Mouse (Mus musculus) forebrain, embryonic 13.5 days (tissue): ENCODE measurements at regions not wholly inside any gene's neighbourhood (a gene's known extent, or its start where the extent isn't known, plus 50 kb on each side); places are given as distances from the start of the nearest gene placed in this dataset.

Experiments
- ATAC-seq: fragments of 200-750 bp; cut with Nextera tagmentation; 2 replicates; pipeline ENCODE4 v1.8.0; 2017
- H3K27ac ChIP-seq: fragments of 300-500 bp; sonication (generic); 2 replicates; pipeline ENCODE4 v1.5.1; 2015; ENCODE audit warnings: inconsistent platforms, mild to moderate bottlenecking, moderate library complexity
- H3K27me3 ChIP-seq: fragments of 300-500 bp; sonication (generic); 2 replicates; pipeline ENCODE4 v1.6.1; 2015; ENCODE audit warnings: mild to moderate bottlenecking, inconsistent platforms
- H3K36me3 ChIP-seq: fragments of 300-500 bp; sonication (generic); 2 replicates; pipeline ENCODE4 v1.6.1; 2015; ENCODE audit warnings: mild to moderate bottlenecking, inconsistent platforms; ENCODE audit not compliant: poor library complexity, severe bottlenecking
- H3K4me1 ChIP-seq: fragments of 300-500 bp; sonication (generic); 2 replicates; pipeline ENCODE4 v1.6.1; 2015; ENCODE audit warnings: inconsistent platforms
- H3K4me2 ChIP-seq: fragments of 300-500 bp; sonication (generic); 2 replicates; pipeline ENCODE4 v1.6.1; 2015; ENCODE audit warnings: inconsistent platforms, mild to moderate bottlenecking, moderate library complexity
- H3K4me3 ChIP-seq: fragments of 300-500 bp; sonication (generic); 2 replicates; pipeline ENCODE4 v1.5.1; 2015; ENCODE audit warnings: mild to moderate bottlenecking, inconsistent platforms
- H3K9ac ChIP-seq: fragments of 300-500 bp; sonication (generic); 2 replicates; pipeline ENCODE4 v1.6.1; 2015; ENCODE audit warnings: mild to moderate bottlenecking, inconsistent platforms
- H3K9me3 ChIP-seq: fragments of 300-500 bp; sonication (generic); replicated peaks from 2 replicates; pipeline ENCODE4 v1.6.1; 2016; ENCODE audit warnings: inconsistent platforms
- WGBS: fragments of 180-500 bp; shearing (Covaris S2); methylation state at CpG from one replicate; pipeline ENCODE4 v1.1.7; 2015; 5-methylcytosine and 5-hydroxymethylcytosine counted together

DNA sequence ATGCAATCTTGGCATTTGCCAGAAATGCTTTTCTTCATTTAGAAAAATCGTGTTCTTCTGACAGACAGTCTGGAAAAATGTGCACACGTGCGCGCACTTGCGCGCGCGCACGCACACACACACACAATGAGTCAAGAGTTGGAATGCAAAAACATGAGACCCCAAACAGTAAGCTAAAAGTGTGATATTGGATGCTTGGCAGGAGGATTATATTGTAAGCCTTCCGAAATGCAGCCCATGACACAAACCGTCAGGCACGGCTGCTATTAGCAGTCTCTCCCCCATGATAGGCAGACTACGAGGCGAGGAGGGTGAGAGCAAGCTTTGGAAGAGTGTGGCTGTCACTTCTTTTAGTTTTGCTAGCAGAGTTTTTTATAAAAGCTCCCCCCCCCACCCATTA, 282.1 kb upstream of the Tbc1d5 start:
- peak overlapping the region; percentile 22; the same call in 1 of the 2 replicates for H3K9ac ChIP-seq
- no peak overlapping the region for H3K27ac ChIP-seq

GRCm38 (mm10) chr17:51459119-51459518, 280.0 kb upstream of the Tbc1d5 start:
- Histone ChIP-seq H3K27ac (no peak overlapping the region), H3K4me1 (peaks cover 14% of the 10 kb centered on the region), H3K36me3 (no peaks in the 10 kb centered on the region), H3K27me3 (no peaks in the 10 kb centered on the region), H3K9me3 (no peaks in the 10 kb centered on the region), H3K4me2 (no peak overlapping the region), H3K9ac (no peak overlapping the region), H3K4me3 (no peak overlapping the region)
- no peak for ATAC-seq
- 84% methylated on average over 1 of the region's 1 CpGs for WGBS

More for the DNA sequence above, 282.1 kb upstream of the Tbc1d5 start:
- ATAC-seq = peak; percentile 67
- Histone ChIP-seq H3K4me3 (peak overlapping the region; percentile 32), H3K36me3 (no peaks in the 10 kb centered on the region), H3K27me3 (no peaks in the 10 kb centered on the region), H3K4me1 (peaks cover 14% of the 10 kb centered on the region), H3K9me3 (no peaks in the 10 kb centered on the region), H3K4me2 (peak overlapping the region; percentile 60)
- WGBS = 24% methylated on average over 14 of the region's 14 CpGs

- Histone ChIP-seq H3K4me1 (no peaks in the 10 kb centered on the region), H3K9me3 (no peaks in the 10 kb centered on the region), H3K9ac (no peak overlapping the region), H3K27me3 (no peaks in the 10 kb centered on the region), H3K4me2 (no peak overlapping the region), H3K36me3 (no peaks in the 10 kb centered on the region), H3K4me3 (no peak overlapping the region), H3K27ac (no peak overlapping the region)
- no peak for ATAC-seq
- WGBS = 89% methylated on average over 6 of the region's 6 CpGs
Measured at GRCm38 (mm10) chr17:51415746-51416145, 236.6 kb upstream of the Tbc1d5 start.

- WGBS = 85% methylated on average over 4 of the region's 4 CpGs
- no peaks in the 10 kb centered on the region for H3K4me1 ChIP-seq
- ATAC-seq = no peak
- H3K4me3 ChIP-seq = no peak overlapping the region
- H3K4me2 ChIP-seq = no peak overlapping the region
- H3K36me3 ChIP-seq = no peaks in the 10 kb centered on the region
- no peak overlapping the region for H3K27ac ChIP-seq
- H3K9me3 ChIP-seq = no peaks in the 10 kb centered on the region
- H3K27me3 ChIP-seq = no peaks in the 10 kb centered on the region
- H3K9ac ChIP-seq = no peak overlapping the region
Measured at GRCm38 (mm10) chr17:51414304-51414703, 235.2 kb upstream of the Tbc1d5 start.

GRCm38 (mm10) chr17:51413741-51414140, 234.6 kb upstream of the Tbc1d5 start:
- Histone ChIP-seq H3K36me3 (no peaks in the 10 kb centered on the region), H3K4me3 (no peak overlapping the region), H3K4me1 (no peaks in the 10 kb centered on the region), H3K4me2 (no peak overlapping the region), H3K9ac (no peak overlapping the region), H3K9me3 (no peaks in the 10 kb centered on the region), H3K27ac (no peak overlapping the region), H3K27me3 (no peaks in the 10 kb centered on the region)
- no peak for ATAC-seq

DNA sequence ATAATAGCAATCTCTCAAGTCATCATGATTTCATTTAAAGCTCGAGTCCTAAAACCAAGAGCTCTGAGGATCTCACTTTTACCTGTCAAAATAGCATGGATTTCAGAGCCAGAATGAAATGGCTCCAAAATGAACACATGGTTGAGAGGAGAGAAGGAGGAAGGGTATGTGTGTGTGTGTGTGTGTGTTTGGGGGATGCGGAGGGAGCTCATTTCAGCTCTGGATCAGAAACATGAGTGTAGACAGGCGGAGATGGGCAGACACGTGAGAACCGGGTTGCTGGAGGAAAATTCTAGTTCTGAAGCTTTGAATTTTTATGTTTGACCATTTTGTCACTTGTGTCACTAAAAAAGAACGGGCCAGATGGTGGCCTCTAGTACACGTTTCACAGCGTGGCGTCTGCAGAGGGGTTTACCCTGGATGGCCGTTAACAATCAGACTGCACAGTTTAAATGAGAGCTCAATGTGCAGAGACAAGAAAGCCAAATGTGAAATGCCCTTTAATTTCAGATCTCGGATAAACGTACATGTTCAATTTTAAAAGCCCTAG, 232.5 kb upstream of the Tbc1d5 start:
- no peak; the same call in 1 of the 2 replicates for ATAC-seq
- Histone ChIP-seq H3K4me1 (no peaks in the 10 kb centered on the region), H3K27me3 (no peaks in the 10 kb centered on the region), H3K36me3 (no peaks in the 10 kb centered on the region), H3K9ac (no peak overlapping the region), H3K4me2 (no peak overlapping the region), H3K27ac (no peak overlapping the region), H3K9me3 (no peaks in the 10 kb centered on the region), H3K4me3 (no peak overlapping the region)
- 79% methylated on average over 12 of the region's 12 CpGs for WGBS

DNA sequence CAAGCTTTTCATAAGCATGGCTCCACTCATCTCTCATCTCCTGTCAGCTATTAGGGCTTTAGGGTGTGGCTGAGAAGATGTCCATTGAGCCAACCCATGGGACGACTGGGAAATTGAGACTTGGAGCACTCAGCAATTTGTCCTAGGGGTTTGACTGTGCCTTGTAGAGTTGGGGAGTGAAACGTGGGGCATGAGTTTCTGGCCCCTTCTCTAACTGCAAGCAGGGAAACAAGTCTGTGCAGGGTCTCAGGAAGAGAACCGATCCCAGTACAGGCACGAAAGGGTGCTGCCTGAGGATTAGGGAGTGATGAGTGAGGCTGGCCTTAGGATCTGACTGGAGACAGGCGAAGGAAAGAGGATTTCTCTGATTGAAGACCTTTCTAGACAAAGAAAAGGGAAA, 229.7 kb upstream of the Tbc1d5 start:
- no peaks in the 10 kb centered on the region for H3K36me3 ChIP-seq
- H3K9ac ChIP-seq = no peak overlapping the region
- no peak for ATAC-seq
- H3K4me2 ChIP-seq = no peak overlapping the region
- H3K4me3 ChIP-seq = no peak overlapping the region
- WGBS = 56% methylated on average over 5 of the region's 5 CpGs
- no peaks in the 10 kb centered on the region for H3K4me1 ChIP-seq
- H3K27me3 ChIP-seq = no peaks in the 10 kb centered on the region
- no peak overlapping the region for H3K27ac ChIP-seq
- H3K9me3 ChIP-seq = no peaks in the 10 kb centered on the region

DNA sequence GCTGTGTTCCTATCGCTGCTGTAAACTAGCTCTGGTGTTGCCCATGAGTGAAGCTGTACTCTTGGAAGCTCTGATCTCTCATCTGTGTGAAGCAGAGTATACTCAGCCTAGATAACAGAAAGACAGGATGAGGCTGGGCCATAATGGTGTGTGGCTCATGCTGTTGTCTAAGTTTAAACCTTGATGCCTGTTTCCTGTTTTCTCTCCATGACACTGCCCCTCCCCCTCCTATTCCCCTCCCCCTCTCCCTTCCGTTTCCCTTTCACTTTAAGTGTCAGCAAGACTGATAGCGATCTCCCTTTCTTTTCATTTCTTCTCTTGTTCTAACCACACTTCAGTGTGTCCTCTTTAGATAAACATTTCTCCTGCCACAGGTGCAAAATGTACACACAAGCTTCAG, 229.2 kb upstream of the Tbc1d5 start:
- Histone ChIP-seq H3K4me2 (no peak overlapping the region), H3K9me3 (no peaks in the 10 kb centered on the region), H3K36me3 (no peaks in the 10 kb centered on the region), H3K27me3 (no peaks in the 10 kb centered on the region), H3K4me1 (no peaks in the 10 kb centered on the region), H3K27ac (no peak overlapping the region), H3K4me3 (no peak overlapping the region), H3K9ac (no peak overlapping the region)
- ATAC-seq = no peak
- 85% methylated on average over 3 of the region's 3 CpGs for WGBS

DNA sequence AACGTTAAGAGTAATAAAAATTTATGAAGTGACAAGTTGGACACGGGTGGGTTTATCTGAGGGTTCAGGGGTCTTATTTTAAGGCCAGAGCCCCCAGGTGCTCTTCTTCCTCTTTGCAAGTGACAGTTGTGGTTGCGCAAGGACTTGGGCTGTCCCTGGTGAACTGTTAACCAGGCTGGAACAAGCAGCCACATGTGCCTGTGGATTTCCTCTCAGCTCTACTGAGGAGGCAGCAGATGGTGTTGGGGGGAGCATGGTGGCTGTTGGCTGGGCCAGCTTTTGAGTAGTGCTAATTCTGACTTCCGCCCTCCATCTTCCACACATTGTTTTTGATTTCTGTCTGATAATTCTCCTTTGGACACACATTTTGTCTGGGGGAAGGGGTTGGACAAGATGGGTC, 227.9 kb upstream of the Tbc1d5 start:
- 91% methylated on average over 4 of the region's 4 CpGs for WGBS
- no peak for ATAC-seq
- H3K4me2 ChIP-seq = no peak overlapping the region

DNA sequence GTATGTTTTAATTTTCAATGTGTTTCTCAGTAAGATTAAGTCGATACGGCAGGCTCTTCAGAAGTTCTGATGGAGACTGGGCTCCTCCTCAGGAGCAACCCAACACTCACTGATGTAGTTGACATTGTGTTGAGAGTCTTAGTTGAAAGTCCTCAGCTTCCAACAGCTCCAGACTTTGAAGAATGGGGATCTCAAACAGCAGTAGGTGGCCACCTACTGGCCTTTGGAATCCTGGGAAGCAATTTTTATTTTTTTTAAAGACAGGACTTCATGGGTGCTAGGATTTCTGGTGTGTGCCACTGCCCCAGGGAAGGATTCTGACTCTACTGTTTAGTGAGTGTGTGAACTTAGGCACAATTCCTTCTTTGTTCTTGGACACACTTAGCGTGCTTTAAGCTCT, 225.9 kb upstream of the Tbc1d5 start:
- H3K4me3 ChIP-seq = no peak overlapping the region
- no peak for ATAC-seq
- no peaks in the 10 kb centered on the region for H3K36me3 ChIP-seq
- H3K4me1 ChIP-seq = no peaks in the 10 kb centered on the region
- H3K9me3 ChIP-seq = no peaks in the 10 kb centered on the region
- no peak overlapping the region for H3K4me2 ChIP-seq
- no peaks in the 10 kb centered on the region for H3K27me3 ChIP-seq
- no peak overlapping the region for H3K9ac ChIP-seq
- no peak overlapping the region for H3K27ac ChIP-seq
- WGBS = 86% methylated on average over 3 of the region's 3 CpGs

More for the DNA sequence above, 227.9 kb upstream of the Tbc1d5 start:
- no peak overlapping the region for H3K4me3 ChIP-seq
- no peaks in the 10 kb centered on the region for H3K36me3 ChIP-seq
- no peaks in the 10 kb centered on the region for H3K27me3 ChIP-seq
- no peaks in the 10 kb centered on the region for H3K9me3 ChIP-seq
- H3K9ac ChIP-seq = no peak overlapping the region
- H3K4me1 ChIP-seq = no peaks in the 10 kb centered on the region
- no peak overlapping the region for H3K27ac ChIP-seq

GRCm38 (mm10) chr17:51397973-51398372, 218.8 kb upstream of the Tbc1d5 start:
- no peak overlapping the region for H3K9ac ChIP-seq
- WGBS = 92% methylated on average over 7 of the region's 7 CpGs
- no peak overlapping the region for H3K4me3 ChIP-seq
- H3K27me3 ChIP-seq = no peaks in the 10 kb centered on the region
- no peaks in the 10 kb centered on the region for H3K36me3 ChIP-seq
- H3K27ac ChIP-seq = no peak overlapping the region
- H3K4me2 ChIP-seq = no peak overlapping the region
- ATAC-seq = no peak
- peaks cover 5% of the 10 kb centered on the region; the same call in 1 of the 2 replicates for H3K4me1 ChIP-seq
- no peaks in the 10 kb centered on the region for H3K9me3 ChIP-seq

DNA sequence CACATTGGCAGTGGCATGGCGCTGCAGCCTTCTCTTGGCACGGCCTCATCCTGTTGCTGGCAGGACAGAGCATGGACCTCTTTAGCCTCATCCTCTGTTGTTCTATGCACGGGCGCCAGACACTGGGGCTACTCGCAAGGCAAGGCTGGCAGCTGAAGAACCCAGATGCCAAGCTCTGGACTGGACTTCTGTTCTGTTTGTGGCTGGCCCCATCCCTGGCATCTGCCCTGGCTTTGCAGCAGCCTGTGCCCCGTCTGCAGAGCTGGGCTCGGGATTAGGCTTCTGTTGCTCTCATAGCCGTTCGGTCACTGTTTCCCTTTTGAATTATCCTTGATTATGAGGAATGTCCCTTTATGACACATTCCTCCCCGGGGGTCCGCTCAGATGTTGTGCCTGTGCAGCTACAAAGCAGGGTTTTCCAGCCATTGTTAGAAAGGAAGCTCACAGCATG, 214.6 kb upstream of the Tbc1d5 start:
- WGBS = 41% methylated on average over 11 of the region's 11 CpGs
- no peak overlapping the region for H3K9ac ChIP-seq
- no peak overlapping the region for H3K27ac ChIP-seq
- H3K36me3 ChIP-seq = no peaks in the 10 kb centered on the region
- peaks cover 5% of the 10 kb centered on the region; the same call in 1 of the 2 replicates for H3K4me1 ChIP-seq
- ATAC-seq = peak; percentile 68
- no peaks in the 10 kb centered on the region for H3K27me3 ChIP-seq
- no peaks in the 10 kb centered on the region for H3K9me3 ChIP-seq
- H3K4me3 ChIP-seq = no peak overlapping the region
- H3K4me2 ChIP-seq = no peak overlapping the region

GRCm38 (mm10) chr17:51391871-51392270, 212.7 kb upstream of the Tbc1d5 start:
- H3K27ac ChIP-seq = no peak overlapping the region
- no peak overlapping the region for H3K9ac ChIP-seq
- no peak for ATAC-seq
- no peaks in the 10 kb centered on the region for H3K36me3 ChIP-seq
- H3K27me3 ChIP-seq = no peaks in the 10 kb centered on the region
- no peaks in the 10 kb centered on the region for H3K9me3 ChIP-seq
- 72% methylated on average over 10 of the region's 10 CpGs for WGBS
- H3K4me3 ChIP-seq = no peak overlapping the region
- no peak overlapping the region for H3K4me2 ChIP-seq
- H3K4me1 ChIP-seq = peaks cover 5% of the 10 kb centered on the region; the same call in 1 of the 2 replicates
